Mouse (Mus musculus) liver, adult 2 months (tissue): Measurements from ENCODE around the gene Tgfbr3.

Experiments
- CTCF ChIP-seq: fragments of 200-500 bp; IDR thresholded peaks from 2 replicates; pipeline ENCODE4 v1.5.1; 2011; ENCODE audit warnings: low read depth, low read length, control low read depth
- POLR2A ChIP-seq: fragments of 200-500 bp; IDR thresholded peaks from 2 replicates; pipeline ENCODE4 v1.6.1; 2011; ENCODE audit warnings: low read length, control low read depth; ENCODE audit not compliant: insufficient read depth; ENCODE audit errors: extremely low read depth

- TF ChIP-seq CTCF (no peak), POLR2A (no peak)
Measured at GRCm38 (mm10) chr5:107099076-107099475, 190.4 kb downstream of the Tgfbr3 start.
